Mouse (Mus musculus) Patski (cell line): ENCODE data around the gene Syt12. TPM values are rescaled to one million over a fixed set of nuclear protein-coding genes. Genes with fewer than 3 reads are reported as not detected.

Experiments
- ATAC-seq: fragments of 100-300 bp; one replicate; pipeline ENCODE4 v1.8.0; 2021
- CTCF ChIA-PET: fragments of 350-600 bp; sonication (Branson Sonifier 250); formaldehyde crosslinking; loops from one replicate; lab custom pipeline; 2022; ENCODE audit warnings: inconsistent platforms; lab: Charles Lee
- POLR2A ChIA-PET: fragments of 350-600 bp; sonication (Branson Sonifier 250); formaldehyde crosslinking; loops from one replicate; lab custom pipeline; 2022; ENCODE audit warnings: antibody characterized with exemption, inconsistent platforms; lab: Charles Lee
- DNase-seq: peaks from one replicate; pipeline ENCODE4 v3.0.0-alpha.2; 2011; ENCODE audit warnings: low read depth, low spot score
- H3K27me3 ChIP-seq: fragments of 371-371 bp; one replicate; pipeline ENCODE4 v1.5.1; 2021
- CTCF ChIP-seq: fragments of 100-300 bp; IDR thresholded peaks from one replicate; pipeline ENCODE4 v1.5.1; 2021
- in situ Hi-C: fragments of 300-500 bp; cut with MboI; formaldehyde crosslinking; loops from 3 replicates; pipeline ENCODE4 v1.11.1; 2018; ENCODE audit warnings: low pct_unique_long_range_greater_than_20kb, mixed read lengths
- polyA plus RNA-seq: library from polyadenylated mRNA; unstranded; gene quantifications from one replicate; pipeline ENCODE4 v1.2.3, GENCODE M21; 2021

Gene Syt12
- polyA plus RNA-seq, 1 experiment from 2014 or later, result 25.2 TPM

- TF ChIP-seq CTCF, result no peak
- CTCF ChIA-PET, result interaction anchor here (0.7 to 2.3 kb wide), 4 partner anchors 9 to 40 kb away, joined by 3 to 10 read pairs (median 8); no protein-coding TSS in a partner anchor
- POLR2A ChIA-PET, result no interaction called here
- H3K27me3 ChIP-seq, result no peaks in the 10 kb centered on the region
- in situ Hi-C loops, result no loop called here
- ATAC-seq (no peak), DNase-seq (no peak)
These were observed 25.3 kb downstream of the Syt12 start for GRCm38 (mm10) chr19:4451965-4452364.

- no peaks in the 10 kb centered on the region for H3K27me3 ChIP-seq
- ChIA-PET CTCF (interaction anchor here (2.2 to 2.3 kb wide), 3 partner anchors 8 to 41 kb away, joined by 7 to 10 read pairs (median 8); no protein-coding TSS in a partner anchor), POLR2A (interaction anchor here (0.5 to 0.7 kb wide), 3 partner anchors 109 to 348 kb away, joined by 3 to 4 read pairs (median 4); no protein-coding TSS in a partner anchor)
- in situ Hi-C loops, result no loop called here
- ATAC-seq (no peak), DNase-seq (no peak)
- TF ChIP-seq CTCF, result no peak
These were observed 26.1 kb downstream of the Syt12 start for GRCm38 (mm10) chr19:4451098-4451497.

GRCm38 (mm10) chr19:4450666-4451065 is 26.6 kb downstream of the Syt12 start:
- DNase-seq (no peak), ATAC-seq (no peak)
- no peaks in the 10 kb centered on the region for H3K27me3 ChIP-seq
- ChIA-PET CTCF (interaction anchor here (2.3 kb wide), 1 partner anchor 42 kb away, joined by 10 read pairs; no protein-coding TSS in a partner anchor), POLR2A (interaction anchor here (0.5 to 0.7 kb wide), 2 partner anchors 42 to 109 kb away, joined by 3 to 4 read pairs; no protein-coding TSS in a partner anchor)
- TF ChIP-seq CTCF, result no peak
- in situ Hi-C loops, result no loop called here

DNA sequence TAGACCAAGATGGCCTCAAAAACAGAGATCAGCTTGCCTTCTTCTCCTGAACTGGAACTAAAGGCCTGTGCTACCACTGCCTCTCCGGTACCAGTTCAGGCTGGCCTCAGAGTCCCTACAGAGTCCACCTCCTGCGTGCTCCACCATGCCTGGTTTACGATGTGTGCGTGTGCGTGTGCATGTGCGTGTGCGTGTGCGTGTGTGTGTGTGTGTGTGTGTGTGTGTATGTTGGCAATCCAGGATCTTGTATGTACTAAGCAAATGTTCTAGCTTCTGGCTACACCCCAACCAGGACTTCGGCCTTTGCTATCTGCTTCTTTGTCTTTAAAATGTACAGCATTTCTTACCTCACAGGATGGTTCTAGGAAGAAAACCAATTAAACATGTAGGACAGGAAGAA is 28.0 kb downstream of the Syt12 start:
- ChIA-PET POLR2A (no interaction called here), CTCF (interaction anchor here (0.8 kb wide), 1 partner anchor 8 kb away, joined by 3 read pairs; no protein-coding TSS in a partner anchor)
- DNase-seq (no peak), ATAC-seq (no peak)
- in situ Hi-C loops, result no loop called here
- TF ChIP-seq CTCF, result no peak
- H3K27me3 ChIP-seq, result no peaks in the 10 kb centered on the region

- ChIA-PET CTCF (no interaction called here), POLR2A (no interaction called here)
- ATAC-seq (no peak), DNase-seq (no peak)
- in situ Hi-C loops, result no loop called here
- no peaks in the 10 kb centered on the region for H3K27me3 ChIP-seq
- no peak for TF ChIP-seq CTCF
These were observed 29.8 kb downstream of the Syt12 start for GRCm38 (mm10) chr19:4447445-4447844.

GRCm38 (mm10) chr19:4446661-4447420 is 30.4 kb downstream of the Syt12 start:
- TF ChIP-seq CTCF, result no peak
- no peaks in the 10 kb centered on the region for H3K27me3 ChIP-seq
- in situ Hi-C loops, result no loop called here
- CTCF ChIA-PET, result no interaction called here
- ATAC-seq (no peak), DNase-seq (no peak)
- POLR2A ChIA-PET, result no interaction called here

- POLR2A ChIA-PET, result no interaction called here
- TF ChIP-seq CTCF, result peak; percentile 84
- in situ Hi-C loops, result no loop called here
- no peaks in the 10 kb centered on the region for H3K27me3 ChIP-seq
- ATAC-seq, result no peak
- DNase-seq, result no peak
- CTCF ChIA-PET, result interaction anchor here (0.6 to 3.9 kb wide), 8 partner anchors 10 to 185 kb away, joined by 3 to 18 read pairs (median 8); partner anchors contain the start of gene 2010003K11Rik
These were observed 34.8 kb downstream of the Syt12 start for GRCm38 (mm10) chr19:4442408-4442807.

DNA sequence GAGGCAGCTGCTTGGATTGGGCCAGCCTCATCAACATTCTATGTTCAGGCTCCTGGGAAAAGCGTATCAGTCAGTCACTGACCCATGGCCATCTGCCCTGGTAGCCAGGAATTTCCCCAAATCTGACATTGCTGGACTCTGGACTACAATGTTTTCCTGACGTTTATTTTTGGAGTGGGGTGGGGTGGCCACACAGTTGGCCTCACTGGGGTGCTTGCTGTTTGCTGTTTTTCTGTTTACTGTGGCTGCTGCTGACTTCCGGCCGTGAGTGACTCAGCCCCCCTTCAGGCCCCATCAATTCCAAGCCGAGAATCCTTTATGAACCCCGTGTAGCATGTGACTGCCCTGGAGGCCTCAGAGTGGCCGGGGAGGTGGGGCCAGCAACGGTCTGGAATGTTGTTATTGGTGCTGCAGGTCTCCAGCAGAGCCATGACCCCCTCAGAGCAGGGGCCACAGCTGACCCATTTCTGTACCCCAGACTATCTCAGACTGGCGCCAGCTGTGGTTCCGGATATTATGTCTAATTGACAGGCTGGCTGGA is 35.6 kb downstream of the Syt12 start:
- no peak for TF ChIP-seq CTCF
- in situ Hi-C loops, result no loop called here
- no peaks in the 10 kb centered on the region for H3K27me3 ChIP-seq
- ATAC-seq (peak; percentile 59), DNase-seq (peak; percentile 84)
- POLR2A ChIA-PET, result interaction anchor here (0.7 to 1.0 kb wide), 2 partner anchors 36 to 73 kb away, joined by 3 to 4 read pairs; no protein-coding TSS in a partner anchor
- CTCF ChIA-PET, result interaction anchor here (1.1 to 3.9 kb wide), 10 partner anchors 8 to 184 kb away, joined by 3 to 18 read pairs (median 6); no protein-coding TSS in a partner anchor

GRCm38 (mm10) chr19:4441090-4441591 is 36.1 kb downstream of the Syt12 start:
- TF ChIP-seq CTCF, result peak; percentile 94
- ATAC-seq (peak; percentile 29), DNase-seq (no peak)
- ChIA-PET POLR2A (interaction anchor here (0.7 to 3.2 kb wide), 3 partner anchors 15 to 73 kb away, joined by 3 to 8 read pairs (median 4); no protein-coding TSS in a partner anchor), CTCF (interaction anchor here (0.9 to 3.9 kb wide), 13 partner anchors 8 to 184 kb away, joined by 3 to 18 read pairs (median 4); partner anchors contain the start of gene Pcx)
- in situ Hi-C loops, result no loop called here
- no peaks in the 10 kb centered on the region for H3K27me3 ChIP-seq

DNA sequence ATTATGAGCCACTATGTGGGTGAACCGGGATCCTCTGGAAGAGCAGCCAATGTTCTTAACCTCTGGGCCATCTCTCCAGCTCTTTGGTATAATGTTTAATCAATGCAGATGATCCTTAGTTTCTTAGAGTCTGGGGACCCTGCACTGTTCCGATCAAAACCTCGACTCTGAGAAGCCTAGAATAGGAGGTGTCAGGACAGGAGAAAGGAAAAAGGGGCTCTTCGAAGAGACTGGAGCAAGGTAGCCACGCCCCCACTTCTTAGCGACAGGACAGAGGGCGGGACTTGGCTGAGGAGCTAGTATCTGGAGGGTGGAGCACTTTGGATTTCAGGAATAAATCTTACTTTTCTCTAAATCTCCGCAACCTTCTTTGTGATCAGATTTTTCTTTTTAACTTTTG is 37.0 kb downstream of the Syt12 start:
- in situ Hi-C loops, result no loop called here
- no peaks in the 10 kb centered on the region for H3K27me3 ChIP-seq
- DNase-seq (no peak), ATAC-seq (no peak)
- ChIA-PET CTCF (interaction anchor here (1.1 to 3.9 kb wide), 9 partner anchors 10 to 183 kb away, joined by 4 to 18 read pairs (median 7); no protein-coding TSS in a partner anchor), POLR2A (interaction anchor here (0.7 to 3.2 kb wide), 4 partner anchors 12 to 18 kb away, joined by 3 to 8 read pairs (median 4); no protein-coding TSS in a partner anchor)
- no peak for TF ChIP-seq CTCF
